Mouse (Mus musculus): ENCODE data around the gene Ksr1. TPM values are rescaled to one million over a fixed set of nuclear protein-coding genes. Genes with fewer than 3 reads are reported as not detected.

Ksr1 gene
- polyA plus RNA-seq, 1 experiment, result 106 TPM

DNA sequence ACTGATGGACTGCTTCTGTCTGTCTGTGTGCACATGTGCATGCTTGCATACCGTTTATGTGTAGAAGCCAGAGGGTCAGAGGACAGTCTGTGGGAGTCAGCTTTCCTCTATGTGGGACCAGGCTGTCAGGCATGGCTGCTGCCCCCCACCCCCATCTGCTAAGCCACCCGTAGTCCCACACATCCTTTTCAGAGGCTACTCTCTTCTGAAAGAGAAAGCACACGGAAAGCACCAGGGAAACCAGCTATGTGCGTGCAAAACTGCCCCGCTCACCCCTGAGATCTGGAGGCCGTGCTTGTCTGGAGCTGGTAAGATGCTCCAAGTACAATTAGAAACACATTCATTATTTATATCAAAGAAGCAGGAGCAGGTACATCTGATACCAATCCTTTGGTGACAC is 41.7 kb downstream of the Ksr1 start:
- Histone ChIP-seq H3K4me1 (ENCODE audit: control insufficient read depth, insufficient read depth, insufficient read length, low read length) (peaks cover 42% of the 10 kb centered on the region), H3K4me3 (ENCODE audit: low read depth, low read length) (no peak overlapping the region), H3K27ac (ENCODE audit: insufficient read depth, low read depth, low read length) (peak overlapping the region; percentile 25; the same call in 1 of the 2 replicates), H3K27me3 (ENCODE audit: control insufficient read depth, insufficient read depth, low read length) (no peaks in the 10 kb centered on the region), H3K36me3 (ENCODE audit: control insufficient read depth, insufficient read depth, low read length) (peaks cover 21% of the 10 kb centered on the region)
- 83% methylated on average over 6 of the region's 6 CpGs for WGBS
- no peak for TF ChIP-seq CTCF (IDR thresholded peaks at IDR 0.05; ENCODE audit: extremely low read depth, insufficient read length, insufficient replicate concordance, low read depth, low read length)
- no peak for TF ChIP-seq POLR2A (IDR thresholded peaks at IDR 0.05; ENCODE audit: low read depth, low read length)

DNA sequence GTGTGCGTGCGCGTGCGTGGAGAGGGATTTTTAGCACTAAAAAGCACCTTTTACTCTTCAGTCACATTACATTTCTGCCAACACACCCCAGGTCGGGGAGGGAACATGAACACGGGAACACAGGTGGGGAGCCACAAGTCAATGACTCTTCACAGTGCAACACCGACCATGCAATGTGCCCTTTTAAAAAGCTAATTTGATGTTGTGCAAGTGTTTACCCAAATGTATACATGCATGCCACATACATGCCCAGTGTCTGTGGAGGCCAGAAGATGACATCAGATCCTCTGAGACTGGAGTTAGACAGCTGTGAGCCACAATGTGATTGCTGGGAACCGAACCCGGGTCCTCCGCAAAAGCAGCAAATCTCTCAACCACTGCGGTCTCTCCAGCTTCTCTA is 42.1 kb downstream of the Ksr1 start:
- Histone ChIP-seq H3K4me1 (ENCODE audit: control insufficient read depth, insufficient read depth, insufficient read length, low read length) (peaks cover 43% of the 10 kb centered on the region), H3K4me3 (ENCODE audit: low read depth, low read length) (no peak overlapping the region), H3K36me3 (ENCODE audit: control insufficient read depth, insufficient read depth, low read length) (peaks cover 23% of the 10 kb centered on the region), H3K27me3 (ENCODE audit: control insufficient read depth, insufficient read depth, low read length) (no peaks in the 10 kb centered on the region), H3K27ac (ENCODE audit: insufficient read depth, low read depth, low read length) (no peak overlapping the region)
- 92% methylated on average over 11 of the region's 11 CpGs for WGBS
- no peak for TF ChIP-seq CTCF (IDR thresholded peaks at IDR 0.05; ENCODE audit: extremely low read depth, insufficient read length, insufficient replicate concordance, low read depth, low read length)
- TF ChIP-seq POLR2A (IDR thresholded peaks at IDR 0.05; ENCODE audit: low read depth, low read length), result no peak

DNA sequence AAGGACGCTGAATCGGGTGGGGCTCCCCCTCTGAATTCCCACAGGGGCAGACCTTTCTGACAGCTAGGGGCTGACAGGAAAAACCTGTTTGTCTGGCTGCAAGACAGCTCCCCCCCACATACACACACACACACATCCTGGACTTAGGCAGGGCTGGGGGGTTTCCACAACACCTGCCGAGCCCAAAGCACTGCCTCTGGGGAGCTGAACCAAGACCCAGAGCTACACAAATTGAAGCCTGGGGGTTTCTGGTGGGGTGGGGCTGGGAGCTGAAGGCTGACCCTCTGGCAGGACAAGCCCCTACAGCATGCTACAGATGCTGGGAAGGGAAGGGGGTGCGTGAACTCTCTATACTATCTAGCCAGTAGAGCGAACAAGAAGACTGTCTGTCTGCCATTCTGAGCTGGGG is 42.7 kb downstream of the Ksr1 start:
- 36% methylated on average over 5 of the region's 5 CpGs for WGBS
- TF ChIP-seq POLR2A (IDR thresholded peaks at IDR 0.05; ENCODE audit: low read depth, low read length) (no peak), CTCF (IDR thresholded peaks at IDR 0.05; ENCODE audit: extremely low read depth, insufficient read length, insufficient replicate concordance, low read depth, low read length) (no peak)
- H3K4me3 ChIP-seq (ENCODE audit: low read depth, low read length), result no peak overlapping the region
- H3K4me1 ChIP-seq (ENCODE audit: control insufficient read depth, insufficient read depth, insufficient read length, low read length), result peaks cover 38% of the 10 kb centered on the region
- H3K27ac ChIP-seq (ENCODE audit: insufficient read depth, low read depth, low read length), result no peak overlapping the region
- H3K36me3 ChIP-seq (ENCODE audit: control insufficient read depth, insufficient read depth, low read length), result peaks cover 24% of the 10 kb centered on the region
- H3K27me3 ChIP-seq (ENCODE audit: control insufficient read depth, insufficient read depth, low read length), result no peaks in the 10 kb centered on the region

DNA sequence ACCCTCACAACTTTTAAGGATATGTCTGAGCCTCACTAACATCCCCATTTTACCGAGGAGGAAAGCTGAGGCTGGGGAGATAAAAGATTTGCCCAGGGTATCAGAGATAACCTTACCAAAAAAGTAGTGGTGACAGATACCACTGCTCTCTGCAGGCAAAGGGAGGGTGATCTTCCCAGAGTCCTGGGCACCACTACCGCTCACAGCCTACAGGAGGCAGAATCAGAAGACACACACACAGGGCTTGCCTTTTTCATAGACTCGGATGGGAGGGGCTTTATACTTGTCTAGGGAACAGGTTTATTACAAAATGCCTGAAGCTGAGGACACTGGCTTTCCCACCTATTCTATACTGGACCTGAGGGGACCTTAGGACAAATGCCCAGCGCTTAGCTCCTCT is 43.9 kb downstream of the Ksr1 start:
- H3K27ac ChIP-seq (ENCODE audit: insufficient read depth, low read depth, low read length), result no peak overlapping the region
- H3K4me3 ChIP-seq (ENCODE audit: low read depth, low read length), result no peak overlapping the region
- TF ChIP-seq POLR2A (IDR thresholded peaks at IDR 0.05; ENCODE audit: low read depth, low read length) (no peak), CTCF (IDR thresholded peaks at IDR 0.05; ENCODE audit: extremely low read depth, insufficient read length, insufficient replicate concordance, low read depth, low read length) (no peak)
- no peaks in the 10 kb centered on the region for H3K27me3 ChIP-seq (ENCODE audit: control insufficient read depth, insufficient read depth, low read length)
- peaks cover 33% of the 10 kb centered on the region for H3K4me1 ChIP-seq (ENCODE audit: control insufficient read depth, insufficient read depth, insufficient read length, low read length)
- WGBS, result 84% methylated on average over 4 of the region's 4 CpGs
- H3K36me3 ChIP-seq (ENCODE audit: control insufficient read depth, insufficient read depth, low read length), result peaks cover 24% of the 10 kb centered on the region

DNA sequence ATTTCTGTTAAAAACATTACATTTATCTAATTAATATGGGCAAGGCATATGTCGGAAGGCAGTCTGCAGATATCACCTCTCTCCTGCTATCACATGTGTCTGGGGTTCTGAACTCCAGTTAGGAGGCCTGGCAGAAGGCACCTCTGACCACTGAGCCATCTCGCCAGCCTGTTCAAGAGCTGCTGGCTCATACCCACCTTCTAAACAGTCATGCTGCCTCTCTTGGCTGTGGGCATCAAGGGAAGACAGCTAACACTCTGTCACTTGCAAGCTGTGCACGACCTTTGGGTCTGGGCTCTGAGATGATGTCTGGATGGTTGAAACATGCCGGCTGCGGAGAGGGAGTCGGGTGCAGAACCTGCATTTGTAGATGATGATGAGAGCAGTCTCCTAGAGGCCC is 44.6 kb downstream of the Ksr1 start:
- no peak for TF ChIP-seq CTCF (IDR thresholded peaks at IDR 0.05; ENCODE audit: extremely low read depth, insufficient read length, insufficient replicate concordance, low read depth, low read length)
- no peak for TF ChIP-seq POLR2A (IDR thresholded peaks at IDR 0.05; ENCODE audit: low read depth, low read length)
- no peaks in the 10 kb centered on the region for H3K27me3 ChIP-seq (ENCODE audit: control insufficient read depth, insufficient read depth, low read length)
- H3K36me3 ChIP-seq (ENCODE audit: control insufficient read depth, insufficient read depth, low read length), result peaks cover 17% of the 10 kb centered on the region
- 94% methylated on average over 6 of the region's 6 CpGs for WGBS
- no peak overlapping the region for H3K27ac ChIP-seq (ENCODE audit: insufficient read depth, low read depth, low read length)
- no peak overlapping the region for H3K4me3 ChIP-seq (ENCODE audit: low read depth, low read length)
- peaks cover 31% of the 10 kb centered on the region for H3K4me1 ChIP-seq (ENCODE audit: control insufficient read depth, insufficient read depth, insufficient read length, low read length)

DNA sequence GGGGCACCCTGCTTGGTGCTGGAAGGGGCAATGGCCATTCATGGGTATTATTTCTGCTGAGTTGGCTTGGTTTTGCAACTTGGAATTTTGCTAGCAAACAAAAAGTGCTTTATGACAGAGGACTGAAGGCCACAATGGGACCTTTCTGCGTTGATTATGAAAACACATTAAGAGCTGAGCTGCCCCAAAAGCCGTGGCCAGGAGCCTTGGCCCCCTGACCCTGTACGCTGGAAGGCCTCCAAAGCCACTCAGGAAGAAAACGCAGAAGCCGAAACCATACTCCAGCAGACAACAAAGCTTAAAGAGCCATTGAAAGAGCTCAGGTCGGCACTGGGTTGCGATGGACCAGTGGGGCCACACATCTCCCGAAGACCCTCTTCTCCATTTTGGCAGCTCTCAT is 47.2 kb downstream of the Ksr1 start:
- H3K27ac ChIP-seq (ENCODE audit: insufficient read depth, low read depth, low read length), result peak overlapping the region; percentile 42; the same call in 1 of the 2 replicates
- WGBS, result 65% methylated on average over 8 of the region's 8 CpGs
- no peak for TF ChIP-seq CTCF (IDR thresholded peaks at IDR 0.05; ENCODE audit: extremely low read depth, insufficient read length, insufficient replicate concordance, low read depth, low read length)
- no peak for TF ChIP-seq POLR2A (IDR thresholded peaks at IDR 0.05; ENCODE audit: low read depth, low read length)
- H3K36me3 ChIP-seq (ENCODE audit: control insufficient read depth, insufficient read depth, low read length), result peaks cover 17% of the 10 kb centered on the region
- no peaks in the 10 kb centered on the region for H3K27me3 ChIP-seq (ENCODE audit: control insufficient read depth, insufficient read depth, low read length)
- H3K4me3 ChIP-seq (ENCODE audit: low read depth, low read length), result no peak overlapping the region
- H3K4me1 ChIP-seq (ENCODE audit: control insufficient read depth, insufficient read depth, insufficient read length, low read length), result peaks cover 27% of the 10 kb centered on the region

DNA sequence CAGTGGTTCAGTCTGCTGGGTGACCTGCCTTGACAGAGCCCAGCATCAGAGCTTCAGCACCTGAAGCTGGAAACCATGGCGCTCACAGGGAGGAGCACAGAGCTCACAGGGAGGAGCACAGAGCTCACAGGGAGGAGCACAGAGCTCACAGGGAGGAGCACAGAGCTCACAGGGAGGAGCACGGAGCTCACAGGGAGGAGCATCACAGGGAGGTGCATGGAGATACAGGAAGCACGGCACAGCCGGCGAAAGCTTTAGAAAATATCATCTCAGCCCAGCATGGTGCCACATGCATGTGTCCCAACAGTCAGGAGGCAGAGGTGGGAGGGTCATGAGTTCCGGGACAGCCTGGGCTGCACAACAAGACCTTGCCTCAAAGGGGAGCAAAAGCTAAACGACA is 48.5 kb downstream of the Ksr1 start:
- peaks cover 25% of the 10 kb centered on the region for H3K4me1 ChIP-seq (ENCODE audit: control insufficient read depth, insufficient read depth, insufficient read length, low read length)
- peaks cover 17% of the 10 kb centered on the region for H3K36me3 ChIP-seq (ENCODE audit: control insufficient read depth, insufficient read depth, low read length)
- WGBS, result 81% methylated on average over 7 of the region's 7 CpGs
- no peaks in the 10 kb centered on the region for H3K27me3 ChIP-seq (ENCODE audit: control insufficient read depth, insufficient read depth, low read length)
- H3K4me3 ChIP-seq (ENCODE audit: low read depth, low read length), result no peak overlapping the region
- no peak overlapping the region for H3K27ac ChIP-seq (ENCODE audit: insufficient read depth, low read depth, low read length)
- TF ChIP-seq POLR2A (IDR thresholded peaks at IDR 0.05; ENCODE audit: low read depth, low read length) (no peak), CTCF (IDR thresholded peaks at IDR 0.05; ENCODE audit: extremely low read depth, insufficient read length, insufficient replicate concordance, low read depth, low read length) (no peak)
